Mouse (Mus musculus): ENCODE results near the gene Padi6. TPM values are rescaled to one million over a fixed set of nuclear protein-coding genes. Genes with fewer than 3 reads are reported as not detected.
A peak's percentile ranks its signal among the peaks of the same experiment; 100 is the strongest.

The Padi6 gene
- polyA plus RNA-seq, 1 experiment from 2014 or later = not detected

- H3K4me1 ChIP-seq = peaks cover 96% of the 10 kb centered on the region
- peak overlapping the region; percentile 61; the same call in 1 of the 2 replicates for H3K4me2 ChIP-seq
- no peak for ATAC-seq
These were observed 51.0 kb downstream of the Padi6 start for GRCm38 (mm10) chr4:140691481-140691880.

DNA sequence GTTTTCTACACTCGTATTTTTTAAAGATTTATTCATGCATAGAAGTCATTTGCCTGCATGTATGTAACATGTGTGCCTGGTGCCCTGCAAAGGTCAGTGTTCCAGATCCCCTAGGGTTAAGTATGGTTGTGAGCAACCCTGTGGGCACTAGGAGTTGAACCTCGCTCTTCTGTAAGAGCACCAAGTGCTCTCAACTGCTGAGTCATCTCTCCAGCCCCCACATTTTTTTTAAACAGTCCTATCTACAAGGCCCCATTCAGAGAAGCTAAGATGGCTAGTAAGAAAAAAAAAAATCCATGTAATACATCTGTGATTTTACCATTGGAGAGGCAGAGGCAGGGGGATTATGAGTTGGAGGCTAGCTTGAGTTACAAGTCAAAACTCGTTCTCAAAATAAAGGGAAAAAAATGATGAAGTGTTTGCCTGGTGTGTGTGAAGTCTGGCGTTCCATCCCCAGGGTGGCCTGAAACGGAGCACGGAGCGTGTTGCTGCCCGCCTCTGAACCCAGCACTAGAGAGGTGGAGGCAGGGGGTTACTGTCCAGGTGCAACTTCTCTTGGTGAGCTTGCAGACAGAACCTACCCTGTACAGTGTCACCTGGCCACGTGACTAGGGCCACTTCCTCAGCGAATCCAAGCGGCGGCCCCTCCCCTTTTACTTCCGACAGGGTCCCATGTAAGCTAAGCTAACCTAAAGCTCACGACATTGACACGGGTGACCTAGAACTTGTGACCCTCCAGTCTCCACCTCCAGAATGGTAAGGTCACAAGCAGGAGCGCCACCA lies 52.4 kb downstream of the Padi6 start:
- peak overlapping the region; percentile 76 for H3K27ac ChIP-seq

More at GRCm38 (mm10) chr4:140691481-140691880, 51.0 kb downstream of the Padi6 start:
- Histone ChIP-seq H3K4me3 (no peak overlapping the region), H3K9ac (peak overlapping the region; percentile 13), H3K9me3 (replicated peaks) (no peaks in the 10 kb centered on the region), H3K27me3 (replicated peaks) (no peaks in the 10 kb centered on the region), H3K36me3 (no peaks in the 10 kb centered on the region), H3K27ac (peak overlapping the region; percentile 76)
- 32% methylated on average over 7 of the region's 7 CpGs for WGBS (ENCODE audit: insufficient replicate concordance)

DNA sequence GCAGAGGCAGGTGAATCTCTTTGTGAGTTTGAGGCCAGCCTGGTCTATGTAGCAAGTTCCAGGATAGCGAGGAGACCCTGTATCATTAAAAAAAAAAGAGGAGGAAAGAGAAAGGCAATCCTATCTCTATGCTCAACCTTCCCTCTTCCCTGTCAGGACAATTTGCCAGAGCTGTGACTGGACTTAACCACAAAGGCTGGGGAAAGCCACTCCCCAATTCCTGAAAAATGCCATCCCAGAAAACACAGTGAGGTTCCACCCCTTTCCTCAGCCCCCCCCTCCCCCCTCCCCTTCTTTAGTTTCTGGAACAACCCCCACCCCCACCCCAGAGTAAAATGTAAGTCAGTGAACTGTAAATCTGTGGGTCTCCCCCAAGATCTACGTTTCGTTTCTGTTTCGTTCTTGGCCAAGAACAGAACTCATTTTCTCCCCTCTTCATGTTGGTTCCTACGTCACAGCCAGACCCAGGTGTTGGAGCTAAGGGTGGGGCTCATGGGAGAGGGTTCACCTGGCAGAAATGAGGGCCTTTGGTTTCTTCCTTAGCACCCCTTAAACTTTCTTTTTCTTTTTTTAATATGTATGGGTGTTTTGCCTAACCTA lies 53.5 kb downstream of the Padi6 start:
- H3K4me2 ChIP-seq = peak overlapping the region; percentile 61; the same call in 1 of the 2 replicates
- peak overlapping the region; percentile 8 for H3K9ac ChIP-seq
- H3K27me3 ChIP-seq (replicated peaks) = no peaks in the 10 kb centered on the region
- ATAC-seq = no peak
- no peaks in the 10 kb centered on the region for H3K9me3 ChIP-seq (replicated peaks)
- peak overlapping the region; percentile 76 for H3K27ac ChIP-seq
- no peak overlapping the region for H3K4me3 ChIP-seq
- 73% methylated on average over 5 of the region's 5 CpGs for WGBS (ENCODE audit: insufficient replicate concordance)
- H3K36me3 ChIP-seq = no peaks in the 10 kb centered on the region
- peaks cover 93% of the 10 kb centered on the region for H3K4me1 ChIP-seq

More for the DNA sequence above, 52.4 kb downstream of the Padi6 start:
- peak; percentile 78 for ATAC-seq
- peak overlapping the region; percentile 61 for H3K4me2 ChIP-seq
- H3K36me3 ChIP-seq = no peaks in the 10 kb centered on the region
- H3K4me1 ChIP-seq = peaks cover 93% of the 10 kb centered on the region
- H3K9ac ChIP-seq = peak overlapping the region; percentile 29; the same call in 1 of the 2 replicates
- H3K4me3 ChIP-seq = peak overlapping the region; percentile 27
- no peaks in the 10 kb centered on the region for H3K9me3 ChIP-seq (replicated peaks)
- no peaks in the 10 kb centered on the region for H3K27me3 ChIP-seq (replicated peaks)
- WGBS (ENCODE audit: insufficient replicate concordance) = 39% methylated on average over 16 of the region's 16 CpGs

- peak overlapping the region; percentile 26; the same call in 1 of the 2 replicates for H3K4me2 ChIP-seq
- no peaks in the 10 kb centered on the region for H3K27me3 ChIP-seq (replicated peaks)
- no peaks in the 10 kb centered on the region for H3K36me3 ChIP-seq
- H3K9ac ChIP-seq = 0 out of 2 replicates have a peak overlapping the region, but pooled peaks have one; percentile 29
- H3K9me3 ChIP-seq (replicated peaks) = no peaks in the 10 kb centered on the region
- ATAC-seq = 0 out of 2 replicates have a peak, but pooled peaks have one; percentile 22
- 44% methylated on average over 12 of the region's 12 CpGs for WGBS (ENCODE audit: insufficient replicate concordance)
- H3K27ac ChIP-seq = peak overlapping the region; percentile 76
- peaks cover 93% of the 10 kb centered on the region for H3K4me1 ChIP-seq
- H3K4me3 ChIP-seq = no peak overlapping the region
These were observed 54.2 kb downstream of the Padi6 start for GRCm38 (mm10) chr4:140688044-140688825.

DNA sequence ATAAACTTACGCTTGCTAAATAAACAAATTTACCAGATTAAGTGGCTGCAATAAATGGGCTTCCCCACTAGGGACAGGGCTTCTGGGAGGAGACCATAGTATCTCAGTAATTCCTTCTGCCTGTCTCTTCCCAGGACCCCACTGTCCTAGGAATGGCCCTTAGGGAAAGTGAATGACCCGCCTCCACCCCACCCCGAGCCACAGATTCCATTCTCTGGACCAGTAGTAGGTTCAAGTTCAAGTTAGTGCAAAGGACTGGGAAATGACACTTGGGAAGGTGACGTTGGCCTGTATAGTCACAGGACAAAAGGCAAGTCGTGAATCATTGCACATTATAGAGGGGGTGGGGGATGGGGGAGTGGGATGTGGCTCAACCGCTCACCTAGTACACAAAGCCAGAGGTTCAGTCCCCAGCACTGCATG lies 57.6 kb downstream of the Padi6 start:
- H3K4me3 ChIP-seq = peak overlapping the region; percentile 53
- no peaks in the 10 kb centered on the region for H3K9me3 ChIP-seq (replicated peaks)
- WGBS (ENCODE audit: insufficient replicate concordance) = 24% methylated on average over 6 of the region's 6 CpGs
- no peaks in the 10 kb centered on the region for H3K27me3 ChIP-seq (replicated peaks)
- H3K9ac ChIP-seq = peak overlapping the region; percentile 63
- H3K36me3 ChIP-seq = no peaks in the 10 kb centered on the region
- H3K4me1 ChIP-seq = peaks cover 93% of the 10 kb centered on the region
- peak overlapping the region; percentile 71 for H3K4me2 ChIP-seq
- ATAC-seq = no peak
- peak overlapping the region; percentile 86 for H3K27ac ChIP-seq

- Histone ChIP-seq H3K9ac (peak overlapping the region; percentile 63), H3K4me2 (peak overlapping the region; percentile 71), H3K27me3 (replicated peaks) (no peaks in the 10 kb centered on the region), H3K36me3 (no peaks in the 10 kb centered on the region), H3K9me3 (replicated peaks) (no peaks in the 10 kb centered on the region), H3K4me3 (peak overlapping the region; percentile 53), H3K4me1 (peaks cover 93% of the 10 kb centered on the region), H3K27ac (peak overlapping the region; percentile 86)
- peak; percentile 89 for ATAC-seq
- 4% methylated on average over 16 of the region's 16 CpGs for WGBS (ENCODE audit: insufficient replicate concordance)
These were observed 58.1 kb downstream of the Padi6 start for GRCm38 (mm10) chr4:140684141-140684871.

GRCm38 (mm10) chr4:140683608-140684007 lies 58.8 kb downstream of the Padi6 start:
- H3K36me3 ChIP-seq = no peaks in the 10 kb centered on the region
- no peaks in the 10 kb centered on the region for H3K9me3 ChIP-seq (replicated peaks)
- H3K4me3 ChIP-seq = peak overlapping the region; percentile 53
- 10% methylated on average over 8 of the region's 8 CpGs for WGBS (ENCODE audit: insufficient replicate concordance)
- peak overlapping the region; percentile 86 for H3K27ac ChIP-seq
- H3K4me2 ChIP-seq = peak overlapping the region; percentile 71
- H3K9ac ChIP-seq = peak overlapping the region; percentile 63
- no peaks in the 10 kb centered on the region for H3K27me3 ChIP-seq (replicated peaks)
- peak; percentile 73 for ATAC-seq
- H3K4me1 ChIP-seq = peaks cover 88% of the 10 kb centered on the region

DNA sequence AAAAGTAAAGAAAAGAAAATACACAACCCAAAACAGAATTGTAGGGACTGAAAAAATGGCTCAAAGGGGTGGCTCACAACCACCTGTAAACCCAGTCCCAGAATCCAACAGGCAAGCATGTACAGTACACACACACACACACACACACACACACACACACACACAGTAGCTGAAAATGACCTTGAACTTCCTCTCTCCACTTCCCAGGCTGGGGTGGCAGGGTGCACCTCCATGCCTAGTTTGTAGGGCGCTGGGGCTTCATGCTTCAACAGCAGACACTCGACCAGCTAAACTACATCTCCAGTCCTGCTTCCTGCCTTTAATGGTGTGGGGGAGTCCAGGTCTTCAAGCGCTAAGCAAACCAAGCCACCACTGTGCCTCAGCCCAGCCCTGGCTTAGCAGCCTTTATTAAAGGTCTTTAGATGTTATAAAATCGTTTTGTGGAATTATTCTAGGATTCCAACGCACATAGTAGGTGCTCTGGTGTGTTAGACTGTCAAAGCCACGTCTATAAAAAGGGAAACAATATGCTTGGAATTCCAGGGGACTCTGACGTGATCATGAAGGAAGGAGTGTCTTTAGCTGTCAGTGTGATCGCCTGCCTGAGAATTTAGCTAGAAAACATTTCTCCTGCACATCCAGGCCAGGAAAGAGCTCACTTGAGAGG lies 61.6 kb downstream of the Padi6 start:
- Histone ChIP-seq H3K9me3 (replicated peaks) (no peaks in the 10 kb centered on the region), H3K4me3 (no peak overlapping the region), H3K4me2 (no peak overlapping the region), H3K27ac (peak overlapping the region; percentile 69), H3K27me3 (replicated peaks) (no peaks in the 10 kb centered on the region), H3K4me1 (peaks cover 65% of the 10 kb centered on the region), H3K36me3 (no peaks in the 10 kb centered on the region), H3K9ac (no peak overlapping the region)
- ATAC-seq = no peak
- WGBS (ENCODE audit: insufficient replicate concordance) = 39% methylated on average over 8 of the region's 8 CpGs

- Histone ChIP-seq H3K4me3 (peak overlapping the region; percentile 32), H3K4me1 (peaks cover 55% of the 10 kb centered on the region), H3K4me2 (peak overlapping the region; percentile 63), H3K36me3 (no peaks in the 10 kb centered on the region), H3K9ac (peak overlapping the region; percentile 29; the same call in 1 of the 2 replicates), H3K9me3 (replicated peaks) (no peaks in the 10 kb centered on the region), H3K27ac (peak overlapping the region; percentile 7), H3K27me3 (replicated peaks) (no peaks in the 10 kb centered on the region)
- 20% methylated on average over 17 of the region's 18 CpGs for WGBS (ENCODE audit: insufficient replicate concordance)
- ATAC-seq = no peak
These were observed 62.6 kb downstream of the Padi6 start for GRCm38 (mm10) chr4:140679723-140680380.

- WGBS (ENCODE audit: insufficient replicate concordance) = 8% methylated on average over 5 of the region's 5 CpGs
- peaks cover 47% of the 10 kb centered on the region for H3K4me1 ChIP-seq
- no peaks in the 10 kb centered on the region for H3K27me3 ChIP-seq (replicated peaks)
- no peak overlapping the region for H3K4me3 ChIP-seq
- no peaks in the 10 kb centered on the region for H3K36me3 ChIP-seq
- no peak for ATAC-seq
- 0 out of 2 replicates have a peak overlapping the region, but pooled peaks have one; percentile 63 for H3K4me2 ChIP-seq
- H3K9me3 ChIP-seq (replicated peaks) = no peaks in the 10 kb centered on the region
- H3K9ac ChIP-seq = no peak overlapping the region
- H3K27ac ChIP-seq = no peak overlapping the region
These were observed 63.4 kb downstream of the Padi6 start for GRCm38 (mm10) chr4:140679038-140679437.

Measured in liver, embryonic 12.5 days (tissue).